Mouse (Mus musculus): Measurements from ENCODE around the gene Tsen2. TPM values are rescaled to one million over a fixed set of nuclear protein-coding genes. Genes with fewer than 3 reads are reported as not detected.

Gene Tsen2
- polyA plus RNA-seq, 1 experiment from 2014 or later, result 24.4 TPM

- Histone ChIP-seq H3K36me3 (ENCODE audit: control insufficient read depth, insufficient read depth, low read length) (no peaks in the 10 kb centered on the region), H3K27ac (replicated peaks; ENCODE audit: low read depth, low read length) (no peak overlapping the region), H3K27me3 (replicated peaks; ENCODE audit: control insufficient read depth, insufficient read depth, low read length) (no peaks in the 10 kb centered on the region), H3K9me3 (ENCODE audit: control insufficient read depth, low read length) (no peaks in the 10 kb centered on the region), H3K4me1 (ENCODE audit: control insufficient read depth, insufficient read depth, low read length) (no peaks in the 10 kb centered on the region), H3K9ac (ENCODE audit: low read depth, low read length) (no peak overlapping the region), H3K4me2 (ENCODE audit: low read depth, low read length) (no peak overlapping the region), H3K4me3 (ENCODE audit: low read depth, low read length) (no peak overlapping the region)
- no peak for ATAC-seq (ENCODE audit: low read depth)
- WGBS, result 89% methylated on average over 3 of the region's 3 CpGs
- no peak for DNase-seq (ENCODE audit: low spot score)
Measured at GRCm38 (mm10) chr6:115511447-115511846, 33.0 kb upstream of the Tsen2 start.

GRCm38 (mm10) chr6:115513207-115513606 is 31.3 kb upstream of the Tsen2 start:
- Histone ChIP-seq H3K4me1 (ENCODE audit: control insufficient read depth, insufficient read depth, low read length) (no peaks in the 10 kb centered on the region), H3K27me3 (replicated peaks; ENCODE audit: control insufficient read depth, insufficient read depth, low read length) (no peaks in the 10 kb centered on the region), H3K4me2 (ENCODE audit: low read depth, low read length) (no peak overlapping the region), H3K9ac (ENCODE audit: low read depth, low read length) (no peak overlapping the region), H3K36me3 (ENCODE audit: control insufficient read depth, insufficient read depth, low read length) (no peaks in the 10 kb centered on the region), H3K4me3 (ENCODE audit: low read depth, low read length) (no peak overlapping the region), H3K9me3 (ENCODE audit: control insufficient read depth, low read length) (no peaks in the 10 kb centered on the region), H3K27ac (replicated peaks; ENCODE audit: low read depth, low read length) (no peak overlapping the region)
- WGBS, result 87% methylated on average over 4 of the region's 4 CpGs
- DNase-seq (ENCODE audit: low spot score), result no peak
- ATAC-seq (ENCODE audit: low read depth), result no peak

- Histone ChIP-seq H3K4me1 (ENCODE audit: control insufficient read depth, insufficient read depth, low read length) (0 out of 2 replicates have a peak, but pooled peaks cover 3% of the 10 kb centered on the region), H3K4me2 (ENCODE audit: low read depth, low read length) (no peak overlapping the region)
- WGBS, result 64% methylated on average over 4 of the region's 4 CpGs
Measured at GRCm38 (mm10) chr6:115517904-115518303, 26.6 kb upstream of the Tsen2 start.

GRCm38 (mm10) chr6:115518352-115518751 is 26.1 kb upstream of the Tsen2 start:
- no peaks in the 10 kb centered on the region; the same call in 1 of the 2 replicates for H3K27me3 ChIP-seq (replicated peaks; ENCODE audit: control insufficient read depth, insufficient read depth, low read length)
- WGBS, result 75% methylated on average over 2 of the region's 2 CpGs
- no peak overlapping the region for H3K9ac ChIP-seq (ENCODE audit: low read depth, low read length)
- no peak overlapping the region for H3K4me2 ChIP-seq (ENCODE audit: low read depth, low read length)
- H3K27ac ChIP-seq (replicated peaks; ENCODE audit: low read depth, low read length), result no peak overlapping the region
- ATAC-seq (ENCODE audit: low read depth), result no peak
- no peak for DNase-seq (ENCODE audit: low spot score)
- 0 out of 2 replicates have a peak, but pooled peaks cover 3% of the 10 kb centered on the region for H3K4me1 ChIP-seq (ENCODE audit: control insufficient read depth, insufficient read depth, low read length)
- no peaks in the 10 kb centered on the region for H3K9me3 ChIP-seq (ENCODE audit: control insufficient read depth, low read length)
- no peak overlapping the region for H3K4me3 ChIP-seq (ENCODE audit: low read depth, low read length)
- H3K36me3 ChIP-seq (ENCODE audit: control insufficient read depth, insufficient read depth, low read length), result no peaks in the 10 kb centered on the region

More at GRCm38 (mm10) chr6:115517904-115518303, 26.6 kb upstream of the Tsen2 start:
- DNase-seq (ENCODE audit: low spot score), result no peak
- Histone ChIP-seq H3K27ac (replicated peaks; ENCODE audit: low read depth, low read length) (no peak overlapping the region), H3K36me3 (ENCODE audit: control insufficient read depth, insufficient read depth, low read length) (no peaks in the 10 kb centered on the region), H3K27me3 (replicated peaks; ENCODE audit: control insufficient read depth, insufficient read depth, low read length) (no peaks in the 10 kb centered on the region; the same call in 1 of the 2 replicates), H3K9ac (ENCODE audit: low read depth, low read length) (no peak overlapping the region), H3K4me3 (ENCODE audit: low read depth, low read length) (no peak overlapping the region), H3K9me3 (ENCODE audit: control insufficient read depth, low read length) (no peaks in the 10 kb centered on the region)
- no peak for ATAC-seq (ENCODE audit: low read depth)

GRCm38 (mm10) chr6:115519275-115519699 is 25.2 kb upstream of the Tsen2 start:
- H3K27ac ChIP-seq (replicated peaks; ENCODE audit: low read depth, low read length), result no peak overlapping the region
- no peak overlapping the region for H3K4me2 ChIP-seq (ENCODE audit: low read depth, low read length)
- WGBS, result 59% methylated on average over 9 of the region's 12 CpGs
- H3K27me3 ChIP-seq (replicated peaks; ENCODE audit: control insufficient read depth, insufficient read depth, low read length), result no peaks in the 10 kb centered on the region; the same call in 1 of the 2 replicates
- H3K36me3 ChIP-seq (ENCODE audit: control insufficient read depth, insufficient read depth, low read length), result no peaks in the 10 kb centered on the region
- H3K9me3 ChIP-seq (ENCODE audit: control insufficient read depth, low read length), result no peaks in the 10 kb centered on the region
- no peak overlapping the region for H3K9ac ChIP-seq (ENCODE audit: low read depth, low read length)
- H3K4me1 ChIP-seq (ENCODE audit: control insufficient read depth, insufficient read depth, low read length), result 0 out of 2 replicates have a peak, but pooled peaks cover 3% of the 10 kb centered on the region
- peak; percentile 18; the same call in 1 of the 2 replicates for ATAC-seq (ENCODE audit: low read depth)
- no peak overlapping the region for H3K4me3 ChIP-seq (ENCODE audit: low read depth, low read length)
- DNase-seq (ENCODE audit: low spot score), result peak; percentile 46

- Histone ChIP-seq H3K4me1 (ENCODE audit: control insufficient read depth, insufficient read depth, low read length) (0 out of 2 replicates have a peak, but pooled peaks cover 3% of the 10 kb centered on the region), H3K4me3 (ENCODE audit: low read depth, low read length) (no peak overlapping the region), H3K36me3 (ENCODE audit: control insufficient read depth, insufficient read depth, low read length) (no peaks in the 10 kb centered on the region), H3K9ac (ENCODE audit: low read depth, low read length) (no peak overlapping the region), H3K27ac (replicated peaks; ENCODE audit: low read depth, low read length) (no peak overlapping the region), H3K9me3 (ENCODE audit: control insufficient read depth, low read length) (no peaks in the 10 kb centered on the region), H3K27me3 (replicated peaks; ENCODE audit: control insufficient read depth, insufficient read depth, low read length) (no peaks in the 10 kb centered on the region; the same call in 1 of the 2 replicates), H3K4me2 (ENCODE audit: low read depth, low read length) (no peak overlapping the region)
- 87% methylated on average over 1 of the region's 1 CpGs for WGBS
- ATAC-seq (ENCODE audit: low read depth), result no peak
- DNase-seq (ENCODE audit: low spot score), result no peak
Measured at GRCm38 (mm10) chr6:115521923-115522322, 22.5 kb upstream of the Tsen2 start.

- no peak for DNase-seq (ENCODE audit: low spot score)
- no peak overlapping the region for H3K27ac ChIP-seq (replicated peaks; ENCODE audit: low read depth, low read length)
Measured at GRCm38 (mm10) chr6:115522691-115523146, 21.7 kb upstream of the Tsen2 start.

GRCm38 (mm10) chr6:115523201-115523600 is 21.3 kb upstream of the Tsen2 start:
- Histone ChIP-seq H3K36me3 (ENCODE audit: control insufficient read depth, insufficient read depth, low read length) (no peaks in the 10 kb centered on the region), H3K9ac (ENCODE audit: low read depth, low read length) (no peak overlapping the region)
- 56% methylated on average over 9 of the region's 9 CpGs for WGBS

More at GRCm38 (mm10) chr6:115522691-115523146, 21.7 kb upstream of the Tsen2 start:
- H3K36me3 ChIP-seq (ENCODE audit: control insufficient read depth, insufficient read depth, low read length), result no peaks in the 10 kb centered on the region
- 0 out of 2 replicates have a peak, but pooled peaks cover 3% of the 10 kb centered on the region for H3K4me1 ChIP-seq (ENCODE audit: control insufficient read depth, insufficient read depth, low read length)
- no peaks in the 10 kb centered on the region for H3K9me3 ChIP-seq (ENCODE audit: control insufficient read depth, low read length)
- H3K4me3 ChIP-seq (ENCODE audit: low read depth, low read length), result no peak overlapping the region
- ATAC-seq (ENCODE audit: low read depth), result no peak
- 78% methylated on average over 6 of the region's 6 CpGs for WGBS
- no peak overlapping the region for H3K9ac ChIP-seq (ENCODE audit: low read depth, low read length)
- H3K4me2 ChIP-seq (ENCODE audit: low read depth, low read length), result no peak overlapping the region
- H3K27me3 ChIP-seq (replicated peaks; ENCODE audit: control insufficient read depth, insufficient read depth, low read length), result no peaks in the 10 kb centered on the region; the same call in 1 of the 2 replicates

More at GRCm38 (mm10) chr6:115523201-115523600, 21.3 kb upstream of the Tsen2 start:
- Histone ChIP-seq H3K27me3 (replicated peaks; ENCODE audit: control insufficient read depth, insufficient read depth, low read length) (no peaks in the 10 kb centered on the region; the same call in 1 of the 2 replicates), H3K27ac (replicated peaks; ENCODE audit: low read depth, low read length) (0 out of 2 replicates have a peak overlapping the region, but pooled peaks have one; percentile 6), H3K4me2 (ENCODE audit: low read depth, low read length) (no peak overlapping the region), H3K4me3 (ENCODE audit: low read depth, low read length) (no peak overlapping the region), H3K4me1 (ENCODE audit: control insufficient read depth, insufficient read depth, low read length) (0 out of 2 replicates have a peak, but pooled peaks cover 3% of the 10 kb centered on the region), H3K9me3 (ENCODE audit: control insufficient read depth, low read length) (no peaks in the 10 kb centered on the region)
- DNase-seq (ENCODE audit: low spot score) (peak; percentile 25), ATAC-seq (ENCODE audit: low read depth) (no peak; the same call in 1 of the 2 replicates)
